Mouse (Mus musculus) spleen, adult 2 months (tissue): ENCODE measurements around the gene Rpf1.

Source experiments
- CTCF ChIP-seq: fragments of 200-500 bp; IDR thresholded peaks from 2 replicates; pipeline ENCODE4 v1.5.1; 2011; ENCODE audit warnings: mild to moderate bottlenecking, inconsistent platforms; ENCODE audit not compliant: insufficient read depth, insufficient read length, insufficient replicate concordance; ENCODE audit errors: extremely low read depth
- POLR2A ChIP-seq: fragments of 200-500 bp; IDR thresholded peaks from 2 replicates; pipeline ENCODE4 v1.6.1; 2011; ENCODE audit warnings: low read depth, low read length, inconsistent platforms

- TF ChIP-seq CTCF (no peak), POLR2A (no peak)
Observed at GRCm38 (mm10) chr3:146500810-146501201, 20.4 kb downstream of the Rpf1 start.
